Mouse (Mus musculus) hindbrain, embryonic 11.5 days (tissue): ENCODE results near the gene Add1. TPM values are rescaled to one million over a fixed set of nuclear protein-coding genes. Genes with fewer than 3 reads are reported as not detected.

Experiments used
- ATAC-seq: fragments of 200-750 bp; cut with Nextera tagmentation; 2 replicates; pipeline ENCODE4 v1.8.0; 2017; ENCODE audit warnings: mild to moderate bottlenecking, moderate TSS enrichment, moderate library complexity; ENCODE audit not compliant: low FRiP score
- DNase-seq: peaks from one replicate; pipeline ENCODE4 v3.0.0-alpha.2; 2015; ENCODE audit warnings: low spot score
- H3K27ac ChIP-seq: fragments of 300-500 bp; sonication (generic); 2 replicates; pipeline ENCODE4 v1.5.1; 2014; ENCODE audit warnings: mild to moderate bottlenecking, low read depth, low read length
- H3K27me3 ChIP-seq: fragments of 300-500 bp; sonication (generic); 2 replicates; pipeline ENCODE4 v1.6.1; 2014; ENCODE audit warnings: mild to moderate bottlenecking, low read length, moderate library complexity, mixed read lengths; ENCODE audit not compliant: control insufficient read depth, insufficient read depth
- H3K36me3 ChIP-seq: fragments of 300-500 bp; sonication (generic); 2 replicates; pipeline ENCODE4 v1.6.1; 2014; ENCODE audit warnings: mild to moderate bottlenecking, low read length, moderate library complexity, mixed read lengths; ENCODE audit not compliant: control insufficient read depth, insufficient read depth
- H3K4me1 ChIP-seq: fragments of 300-500 bp; sonication (generic); replicated peaks from 2 replicates; pipeline ENCODE4 v1.6.1; 2014; ENCODE audit warnings: low read length, mixed read lengths; ENCODE audit not compliant: control insufficient read depth, insufficient read depth
- H3K4me2 ChIP-seq: fragments of 300-500 bp; sonication (generic); replicated peaks from 2 replicates; pipeline ENCODE4 v1.6.1; 2014; ENCODE audit warnings: mild to moderate bottlenecking, low read depth, low read length
- H3K4me3 ChIP-seq: fragments of 300-500 bp; sonication (generic); 2 replicates; pipeline ENCODE4 v1.5.1; 2014; ENCODE audit warnings: low read depth, low read length
- H3K9ac ChIP-seq: fragments of 300-500 bp; sonication (generic); 2 replicates; pipeline ENCODE4 v1.6.1; 2014; ENCODE audit warnings: low read depth, low read length
- H3K9me3 ChIP-seq: fragments of 300-500 bp; sonication (generic); 2 replicates; pipeline ENCODE4 v1.6.1; 2016; ENCODE audit warnings: low read length; ENCODE audit not compliant: control insufficient read depth
- WGBS: fragments of 180-500 bp; shearing (Covaris S2); extraction: QIAGEN DNeasy Blood & Tissue Kit; methylation state at CpG from one replicate; pipeline ENCODE4 v1.1.7; 2014; 5-methylcytosine and 5-hydroxymethylcytosine counted together
- polyA plus RNA-seq: library from polyadenylated mRNA; unstranded; fragments of >200 nt; fragmentation: Nextera tagmentation; extraction: Ambion mirVana; gene quantifications from 2 replicates; pipeline ENCODE4 v1.2.1, GENCODE M21; 2014

The Add1 gene
- polyA plus RNA-seq, 1 experiment from 2014 or later, result 161 TPM

DNA sequence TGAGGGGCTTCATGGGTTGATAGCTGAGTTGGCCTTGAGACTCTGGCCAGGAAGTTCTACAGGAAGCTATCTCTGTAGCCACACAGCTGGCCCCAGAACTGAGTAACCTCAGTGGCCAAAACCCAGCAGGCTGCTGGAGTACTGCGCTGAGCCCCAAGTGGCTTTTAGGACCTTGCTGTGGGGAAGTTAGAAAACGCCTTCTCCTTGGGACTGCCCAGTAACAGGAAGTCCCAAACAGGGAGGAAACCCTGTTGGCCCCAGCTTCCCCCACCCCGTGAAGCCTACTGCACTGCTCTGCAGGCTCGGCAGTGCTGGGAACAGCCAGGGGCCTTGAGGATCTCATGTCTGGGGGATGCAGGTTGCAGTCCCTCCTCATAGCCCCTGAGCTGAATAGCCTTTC, 30.4 kb upstream of the Add1 start:
- Histone ChIP-seq H3K36me3 (no peaks in the 10 kb centered on the region), H3K27ac (no peak overlapping the region), H3K9ac (no peak overlapping the region), H3K9me3 (no peaks in the 10 kb centered on the region), H3K4me3 (no peak overlapping the region), H3K4me1 (no peaks in the 10 kb centered on the region), H3K4me2 (no peak overlapping the region), H3K27me3 (no peaks in the 10 kb centered on the region)
- no peak for DNase-seq
- 71% methylated on average over 4 of the region's 4 CpGs for WGBS
- ATAC-seq, result no peak

DNA sequence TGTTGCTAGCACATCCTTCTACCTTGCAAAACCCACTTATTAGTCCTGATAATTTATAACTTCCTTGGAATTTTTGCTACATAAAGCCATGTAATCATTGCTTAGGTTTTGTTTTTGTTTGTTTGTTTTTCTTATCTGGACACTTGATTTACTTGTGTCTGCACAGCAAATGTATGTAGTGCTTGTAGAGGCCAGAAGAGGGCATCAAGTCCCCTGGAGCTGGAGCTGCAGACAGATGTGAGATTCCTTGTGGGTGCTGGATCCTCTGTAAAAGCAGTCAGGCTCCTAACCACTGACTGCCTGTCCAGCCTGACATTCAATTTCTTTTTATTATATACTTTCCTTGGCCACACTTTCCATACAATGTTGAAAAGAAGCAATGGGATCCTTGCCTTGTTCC, 26.1 kb upstream of the Add1 start:
- H3K27ac ChIP-seq, result no peak overlapping the region
- no peak overlapping the region for H3K9ac ChIP-seq
- ATAC-seq (no peak), DNase-seq (peak; percentile 37)
- H3K9me3 ChIP-seq, result no peaks in the 10 kb centered on the region
- no peaks in the 10 kb centered on the region for H3K27me3 ChIP-seq
- H3K36me3 ChIP-seq, result peaks cover 2% of the 10 kb centered on the region; the same call in 1 of the 2 replicates
- H3K4me3 ChIP-seq, result no peak overlapping the region
- H3K4me2 ChIP-seq, result no peak overlapping the region
- H3K4me1 ChIP-seq, result 0 out of 2 replicates have a peak, but pooled peaks cover 2% of the 10 kb centered on the region

DNA sequence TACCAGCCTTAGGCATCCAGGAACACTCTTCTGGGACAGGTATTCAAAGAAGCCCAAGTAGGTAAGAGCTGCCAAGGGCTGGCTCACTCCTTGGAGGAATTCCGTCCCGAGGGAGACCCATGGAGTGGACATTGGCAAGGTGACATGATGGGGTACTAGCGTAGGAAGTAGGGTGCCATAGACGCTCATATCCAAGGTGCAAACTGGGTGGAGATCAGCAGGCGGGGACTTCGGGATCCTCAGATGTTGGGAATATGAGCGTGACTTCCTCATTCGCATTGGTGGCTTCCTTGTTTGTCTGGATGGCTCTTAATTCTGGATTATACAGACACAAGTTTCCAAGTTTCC, 24.4 kb upstream of the Add1 start:
- peak overlapping the region; percentile 46 for H3K4me2 ChIP-seq
- peak overlapping the region; percentile 84 for H3K4me3 ChIP-seq
- H3K9ac ChIP-seq, result peak overlapping the region; percentile 99
- H3K4me1 ChIP-seq, result 0 out of 2 replicates have a peak, but pooled peaks cover 2% of the 10 kb centered on the region
- no peaks in the 10 kb centered on the region for H3K9me3 ChIP-seq
- peak; percentile 34; the same call in 1 of the 2 replicates for ATAC-seq
- no peak overlapping the region for H3K27ac ChIP-seq
- H3K36me3 ChIP-seq, result peaks cover 2% of the 10 kb centered on the region; the same call in 1 of the 2 replicates
- no peaks in the 10 kb centered on the region for H3K27me3 ChIP-seq
- DNase-seq, result no peak
- 25% methylated on average over 8 of the region's 8 CpGs for WGBS

DNA sequence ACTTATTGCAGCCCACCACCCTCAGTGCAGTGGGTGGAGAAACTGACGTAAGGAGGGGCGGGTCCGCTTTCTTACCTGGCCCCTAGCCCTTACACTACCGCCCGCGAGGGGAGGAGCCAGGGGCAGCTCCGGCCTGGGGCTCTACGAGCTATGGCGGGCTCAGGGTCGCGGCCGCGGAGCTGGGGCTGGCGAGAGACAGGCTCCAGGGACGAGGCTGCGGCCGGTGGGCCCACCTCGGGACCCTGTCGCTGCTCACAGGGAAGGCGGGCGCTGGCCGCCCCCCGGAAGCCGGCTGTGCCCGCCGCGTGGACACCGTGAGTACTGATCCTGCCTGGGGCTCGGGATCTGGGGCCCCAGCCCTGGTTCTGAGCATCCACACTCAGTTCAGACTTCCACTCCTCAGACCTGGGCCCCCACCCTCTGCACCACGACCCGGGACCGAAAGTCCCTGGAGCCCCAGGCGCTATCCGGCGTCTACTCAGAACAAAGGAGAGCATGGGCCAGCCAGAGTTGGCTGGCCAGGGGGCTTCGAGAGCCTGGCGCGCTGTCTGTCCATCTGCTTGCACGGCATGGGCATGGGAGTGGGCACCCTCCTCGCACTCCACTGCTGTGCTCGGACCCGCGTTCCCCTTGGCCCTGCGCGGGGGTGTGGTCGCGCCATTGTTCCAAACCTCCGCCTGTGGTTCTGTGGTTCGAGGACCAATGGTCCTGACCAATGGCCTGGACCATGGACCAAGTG, 23.8 kb upstream of the Add1 start:
- peak overlapping the region; percentile 84 for H3K4me3 ChIP-seq
- 0 out of 2 replicates have a peak, but pooled peaks cover 2% of the 10 kb centered on the region for H3K4me1 ChIP-seq
- H3K4me2 ChIP-seq, result peak overlapping the region; percentile 46
- WGBS, result under 1% methylated on average over 48 of the region's 49 CpGs
- ATAC-seq (peak; percentile 88), DNase-seq (peak; percentile 80)
- H3K36me3 ChIP-seq, result peaks cover 2% of the 10 kb centered on the region; the same call in 1 of the 2 replicates
- H3K9me3 ChIP-seq, result no peaks in the 10 kb centered on the region
- no peaks in the 10 kb centered on the region for H3K27me3 ChIP-seq
- peak overlapping the region; percentile 99 for H3K9ac ChIP-seq
- peak overlapping the region; percentile 62 for H3K27ac ChIP-seq

DNA sequence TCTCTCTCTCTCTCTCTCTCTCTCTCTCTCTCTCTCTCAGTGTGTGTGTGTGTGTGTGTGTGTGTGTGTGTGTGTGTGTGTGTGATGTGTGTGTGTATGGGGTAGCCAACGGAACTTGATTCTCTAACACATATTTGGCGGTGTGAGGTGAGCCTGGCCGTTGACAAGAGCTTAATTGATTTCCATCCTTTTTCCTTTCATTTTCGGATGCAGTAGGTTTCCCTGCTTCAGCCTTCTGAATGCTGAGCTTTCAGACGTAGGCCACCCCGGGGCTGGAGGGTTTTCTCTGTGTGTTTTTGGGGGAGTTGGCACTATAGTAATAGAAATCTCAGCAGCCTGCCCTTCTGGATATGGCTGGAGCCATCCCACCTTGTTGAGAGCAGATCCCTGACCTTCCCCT, 23.2 kb upstream of the Add1 start:
- Histone ChIP-seq H3K4me3 (peak overlapping the region; percentile 84), H3K27me3 (no peaks in the 10 kb centered on the region), H3K9me3 (no peaks in the 10 kb centered on the region), H3K4me1 (0 out of 2 replicates have a peak, but pooled peaks cover 2% of the 10 kb centered on the region), H3K4me2 (peak overlapping the region; percentile 46), H3K27ac (no peak overlapping the region), H3K36me3 (peaks cover 2% of the 10 kb centered on the region; the same call in 1 of the 2 replicates), H3K9ac (peak overlapping the region; percentile 99)
- WGBS, result 29% methylated on average over 6 of the region's 6 CpGs
- no peak for ATAC-seq
- peak; percentile 32 for DNase-seq

DNA sequence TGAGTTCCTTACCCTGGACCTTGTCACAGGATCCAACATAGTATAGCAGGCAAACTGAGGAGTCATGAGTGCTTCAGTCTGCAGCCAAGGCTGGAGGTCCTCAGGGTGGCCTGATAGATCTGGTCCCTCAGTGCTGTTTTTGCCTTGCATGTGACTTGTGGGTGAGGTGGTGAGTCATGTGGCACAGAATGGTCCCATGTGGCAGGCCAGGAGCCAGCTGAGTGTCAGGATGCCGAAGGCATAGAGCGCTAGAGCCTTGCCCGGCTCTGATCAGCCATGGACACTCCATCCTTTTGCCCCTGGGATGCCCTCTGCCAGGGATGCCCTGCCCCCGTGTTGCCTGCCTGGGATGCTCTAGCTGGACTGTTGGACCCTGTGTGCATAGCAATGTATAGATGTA, 21.6 kb upstream of the Add1 start:
- no peak overlapping the region for H3K4me3 ChIP-seq
- H3K27ac ChIP-seq, result no peak overlapping the region
- ATAC-seq (no peak), DNase-seq (no peak)
- peaks cover 4% of the 10 kb centered on the region; the same call in 1 of the 2 replicates for H3K36me3 ChIP-seq
- H3K4me1 ChIP-seq, result 0 out of 2 replicates have a peak, but pooled peaks cover 2% of the 10 kb centered on the region
- WGBS, result 95% methylated on average over 4 of the region's 4 CpGs
- H3K27me3 ChIP-seq, result no peaks in the 10 kb centered on the region
- no peak overlapping the region for H3K4me2 ChIP-seq
- no peak overlapping the region for H3K9ac ChIP-seq
- H3K9me3 ChIP-seq, result no peaks in the 10 kb centered on the region

DNA sequence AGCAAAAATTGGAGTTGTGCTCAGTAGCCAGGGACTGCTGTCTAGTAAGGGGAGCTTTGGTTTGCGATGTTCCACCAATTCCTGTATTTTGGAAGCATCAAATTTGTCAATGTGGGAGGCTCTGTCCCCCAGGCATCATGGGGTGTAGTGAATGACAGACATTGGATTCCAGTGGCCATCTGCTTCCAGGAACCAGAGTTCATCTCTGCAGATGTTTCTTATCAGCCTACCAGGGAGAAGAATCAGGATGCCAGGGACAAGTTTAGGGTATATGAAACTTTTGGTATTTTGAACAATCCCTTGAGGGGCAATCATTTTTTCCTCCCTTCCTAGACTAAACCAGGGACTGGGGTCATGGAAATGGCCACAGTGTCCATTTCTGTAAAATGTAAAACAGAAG, 9.6 kb upstream of the Add1 start:
- no peak overlapping the region for H3K9ac ChIP-seq
- no peak for DNase-seq
- no peak overlapping the region for H3K4me2 ChIP-seq
- 87% methylated on average over 1 of the region's 1 CpGs for WGBS
- peaks cover 13% of the 10 kb centered on the region for H3K36me3 ChIP-seq
- ATAC-seq, result no peak
- no peaks in the 10 kb centered on the region for H3K27me3 ChIP-seq
- H3K9me3 ChIP-seq, result no peaks in the 10 kb centered on the region
- no peaks in the 10 kb centered on the region for H3K4me1 ChIP-seq
- H3K4me3 ChIP-seq, result no peak overlapping the region
- no peak overlapping the region for H3K27ac ChIP-seq

DNA sequence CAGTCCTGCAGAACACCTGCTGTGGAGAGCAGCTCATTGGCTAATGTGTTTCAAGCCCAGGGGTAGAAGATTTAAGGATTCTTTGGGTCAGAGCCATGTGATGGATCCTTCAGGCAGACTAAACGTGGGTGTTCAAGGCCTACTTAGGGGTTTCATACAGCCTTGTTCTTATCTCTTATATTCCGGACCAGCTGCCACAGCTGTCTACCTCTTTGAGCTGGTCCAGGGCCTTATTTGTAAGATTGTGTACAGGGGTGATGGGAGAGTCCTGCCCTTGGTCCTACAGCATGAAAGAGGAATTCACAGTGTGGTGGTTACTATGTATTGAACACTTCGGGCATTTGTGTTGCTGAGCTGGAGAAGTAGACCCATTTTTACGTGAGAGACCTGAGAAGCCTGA, 9.2 kb upstream of the Add1 start:
- Histone ChIP-seq H3K4me3 (no peak overlapping the region), H3K36me3 (peaks cover 13% of the 10 kb centered on the region), H3K9me3 (no peaks in the 10 kb centered on the region), H3K4me1 (no peaks in the 10 kb centered on the region), H3K9ac (no peak overlapping the region), H3K27me3 (no peaks in the 10 kb centered on the region), H3K4me2 (no peak overlapping the region), H3K27ac (no peak overlapping the region)
- no peak for DNase-seq
- ATAC-seq, result no peak
- 85% methylated on average over 4 of the region's 4 CpGs for WGBS
